Mouse (Mus musculus) cerebellum, adult 11 months (tissue): Measurements from ENCODE around the gene Ninj1.

Experiments used
- DNase-seq: peaks from one replicate; pipeline ENCODE4 v3.0.0; 2022

Ninj1 gene

GRCm38 (mm10) chr13:49172335-49172734 is 14.9 kb upstream of the Ninj1 start:
- peak; percentile 78 for DNase-seq

GRCm38 (mm10) chr13:49172971-49173596 is 14.2 kb upstream of the Ninj1 start:
- peak; percentile 90 for DNase-seq

- no peak for DNase-seq
Observed at GRCm38 (mm10) chr13:49175509-49175908, 11.8 kb upstream of the Ninj1 start.

GRCm38 (mm10) chr13:49178839-49179585 is 8.3 kb upstream of the Ninj1 start:
- DNase-seq = peak; percentile 88

GRCm38 (mm10) chr13:49180274-49180673 is 7.0 kb upstream of the Ninj1 start:
- DNase-seq = no peak

- no peak for DNase-seq
Observed at GRCm38 (mm10) chr13:49180691-49181090, 6.6 kb upstream of the Ninj1 start.

- peak; percentile 78 for DNase-seq
Observed at GRCm38 (mm10) chr13:49181411-49181984, 5.8 kb upstream of the Ninj1 start.

GRCm38 (mm10) chr13:49183161-49183560 is 4.1 kb upstream of the Ninj1 start:
- no peak for DNase-seq

- no peak for DNase-seq
Observed at GRCm38 (mm10) chr13:49183646-49184045, 3.6 kb upstream of the Ninj1 start.

GRCm38 (mm10) chr13:49186798-49187287 is 442 bp upstream of the Ninj1 start:
- DNase-seq = peak; percentile 48

GRCm38 (mm10) chr13:49188219-49188965 is 1.1 kb downstream of the Ninj1 start:
- no peak for DNase-seq

- no peak for DNase-seq
Observed at GRCm38 (mm10) chr13:49188966-49189360, 1.7 kb downstream of the Ninj1 start.

- DNase-seq = no peak
Observed at GRCm38 (mm10) chr13:49189970-49190870, 2.9 kb downstream of the Ninj1 start.

- no peak for DNase-seq
Observed at GRCm38 (mm10) chr13:49190876-49191672, 3.8 kb downstream of the Ninj1 start.

- no peak for DNase-seq
Observed at GRCm38 (mm10) chr13:49191673-49192035, 4.4 kb downstream of the Ninj1 start.

GRCm38 (mm10) chr13:49192156-49192855 is 5.0 kb downstream of the Ninj1 start:
- DNase-seq = no peak

GRCm38 (mm10) chr13:49193650-49194049 is 6.4 kb downstream of the Ninj1 start:
- DNase-seq = no peak

GRCm38 (mm10) chr13:49194811-49195210 is 7.5 kb downstream of the Ninj1 start:
- DNase-seq = no peak

GRCm38 (mm10) chr13:49195651-49196050 is 8.4 kb downstream of the Ninj1 start:
- no peak for DNase-seq

GRCm38 (mm10) chr13:49196211-49196610 is 8.9 kb downstream of the Ninj1 start:
- DNase-seq = no peak

GRCm38 (mm10) chr13:49196766-49197165 is 9.5 kb downstream of the Ninj1 start:
- no peak for DNase-seq
